Mouse (Mus musculus): ENCODE measurements around the gene Unk. TPM values are rescaled to one million over a fixed set of nuclear protein-coding genes. Genes with fewer than 3 reads are reported as not detected.

The Unk gene
- polyA plus RNA-seq, 1 experiment from 2014 or later: 15.0 TPM

- Histone ChIP-seq H3K9ac (replicated peaks; ENCODE audit: low read depth) (peak overlapping the region; percentile 99), H3K4me3 (ENCODE audit: low read depth, low read length) (peak overlapping the region; percentile 91), H3K4me1 (ENCODE audit: insufficient read depth, low read depth, low read length) (peaks cover 2% of the 10 kb centered on the region; the same call in 1 of the 2 replicates), H3K36me3 (ENCODE audit: insufficient read depth, low read length) (peaks cover 10% of the 10 kb centered on the region), H3K4me2 (replicated peaks; ENCODE audit: low read depth, low read length) (no peak overlapping the region), H3K27me3 (replicated peaks; ENCODE audit: insufficient read depth, low read length) (no peaks in the 10 kb centered on the region), H3K9me3 (ENCODE audit: low read length) (no peaks in the 10 kb centered on the region), H3K27ac (ENCODE audit: low read length) (peak overlapping the region; percentile 99)
- DNase-seq (ENCODE audit: low spot score) (peak; percentile 100), ATAC-seq (peak; percentile 92)
- TF ChIP-seq CTCF (IDR thresholded peaks at IDR 0.05) (no peak), EP300 (IDR thresholded peaks at IDR 0.05) (peak; percentile 81)
- under 1% methylated on average over 36 of the region's 37 CpGs for WGBS
These were observed 5.7 kb upstream of the Unk start for GRCm38 (mm10) chr11:116024356-116024808.

- peaks cover 3% of the 10 kb centered on the region; the same call in 1 of the 2 replicates for H3K4me1 ChIP-seq (ENCODE audit: insufficient read depth, low read depth, low read length)
These were observed 4.9 kb upstream of the Unk start for GRCm38 (mm10) chr11:116025056-116025845.

GRCm38 (mm10) chr11:116027756-116028155 lies 2.4 kb upstream of the Unk start, which contains the start of gene H3f3b:
TSS of gene H3f3b (minus strand) at chr11:116027962.
- no peak within 1 kb of the TSS for H3K4me3 ChIP-seq (ENCODE audit: low read depth, low read length)

More at GRCm38 (mm10) chr11:116025056-116025845, 4.9 kb upstream of the Unk start:
- Histone ChIP-seq H3K9me3 (ENCODE audit: low read length) (no peaks in the 10 kb centered on the region), H3K4me2 (replicated peaks; ENCODE audit: low read depth, low read length) (no peak overlapping the region), H3K27me3 (replicated peaks; ENCODE audit: insufficient read depth, low read length) (no peaks in the 10 kb centered on the region), H3K4me3 (ENCODE audit: low read depth, low read length) (no peak overlapping the region), H3K36me3 (ENCODE audit: insufficient read depth, low read length) (peaks cover 10% of the 10 kb centered on the region), H3K27ac (ENCODE audit: low read length) (peak overlapping the region; percentile 47; the same call in 1 of the 2 replicates), H3K9ac (replicated peaks; ENCODE audit: low read depth) (no peak overlapping the region)
- 95% methylated on average over 3 of the region's 3 CpGs for WGBS
- ATAC-seq (no peak), DNase-seq (ENCODE audit: low spot score) (no peak)
- TF ChIP-seq CTCF (IDR thresholded peaks at IDR 0.05): no peak
- TF ChIP-seq EP300 (IDR thresholded peaks at IDR 0.05): no peak

GRCm38 (mm10) chr11:116028177-116028865 lies 1.8 kb upstream of the Unk start:
- Histone ChIP-seq H3K9ac (replicated peaks; ENCODE audit: low read depth) (no peak overlapping the region), H3K4me1 (ENCODE audit: insufficient read depth, low read depth, low read length) (peaks cover 12% of the 10 kb centered on the region; the same call in 1 of the 2 replicates), H3K4me3 (ENCODE audit: low read depth, low read length) (no peak overlapping the region), H3K9me3 (ENCODE audit: low read length) (no peaks in the 10 kb centered on the region), H3K27me3 (replicated peaks; ENCODE audit: insufficient read depth, low read length) (no peaks in the 10 kb centered on the region), H3K36me3 (ENCODE audit: insufficient read depth, low read length) (no peaks in the 10 kb centered on the region), H3K27ac (ENCODE audit: low read length) (no peak overlapping the region), H3K4me2 (replicated peaks; ENCODE audit: low read depth, low read length) (no peak overlapping the region)
- DNase-seq (ENCODE audit: low spot score) (no peak), ATAC-seq (no peak)
- TF ChIP-seq CTCF (IDR thresholded peaks at IDR 0.05) (no peak), EP300 (IDR thresholded peaks at IDR 0.05) (no peak)
- WGBS: 78% methylated on average over 9 of the region's 9 CpGs

More at GRCm38 (mm10) chr11:116027756-116028155, 2.4 kb upstream of the Unk start, which contains the start of gene H3f3b:
- 66% methylated on average over 4 of the region's 4 CpGs for WGBS
- no peak for TF ChIP-seq CTCF (IDR thresholded peaks at IDR 0.05)
- no peak for TF ChIP-seq EP300 (IDR thresholded peaks at IDR 0.05)
- no peak for ATAC-seq
- no peak within 1 kb of the TSS for H3K27ac ChIP-seq (ENCODE audit: low read length)
- peaks cover 12% of the 10 kb centered on the region; the same call in 1 of the 2 replicates for H3K4me1 ChIP-seq (ENCODE audit: insufficient read depth, low read depth, low read length)
- H3K36me3 ChIP-seq (ENCODE audit: insufficient read depth, low read length): no peaks in the 10 kb centered on the region
- peak; percentile 55 for DNase-seq (ENCODE audit: low spot score)
- no peak within 1 kb of the TSS for H3K9ac ChIP-seq (replicated peaks; ENCODE audit: low read depth)
- no peaks in the 10 kb centered on the region for H3K27me3 ChIP-seq (replicated peaks; ENCODE audit: insufficient read depth, low read length)
- no peak within 1 kb of the TSS for H3K4me2 ChIP-seq (replicated peaks; ENCODE audit: low read depth, low read length)
- H3K9me3 ChIP-seq (ENCODE audit: low read length): no peaks in the 10 kb centered on the region

- no peak overlapping the region for H3K9ac ChIP-seq (replicated peaks; ENCODE audit: low read depth)
- H3K4me1 ChIP-seq (ENCODE audit: insufficient read depth, low read depth, low read length): peaks cover 12% of the 10 kb centered on the region; the same call in 1 of the 2 replicates
- H3K4me3 ChIP-seq (ENCODE audit: low read depth, low read length): 0 out of 2 replicates have a peak overlapping the region, but pooled peaks have one; percentile 60
- ATAC-seq (no peak), DNase-seq (ENCODE audit: low spot score) (no peak)
- H3K9me3 ChIP-seq (ENCODE audit: low read length): no peaks in the 10 kb centered on the region
- H3K27ac ChIP-seq (ENCODE audit: low read length): no peak overlapping the region
- no peaks in the 10 kb centered on the region for H3K36me3 ChIP-seq (ENCODE audit: insufficient read depth, low read length)
- TF ChIP-seq CTCF (IDR thresholded peaks at IDR 0.05) (no peak), EP300 (IDR thresholded peaks at IDR 0.05) (no peak)
- peak overlapping the region; percentile 58 for H3K4me2 ChIP-seq (replicated peaks; ENCODE audit: low read depth, low read length)
- no peaks in the 10 kb centered on the region for H3K27me3 ChIP-seq (replicated peaks; ENCODE audit: insufficient read depth, low read length)
- 72% methylated on average over 6 of the region's 6 CpGs for WGBS
These were observed 846 bp upstream of the Unk start for GRCm38 (mm10) chr11:116029086-116029865.

All from lung, postnatal 0 days (tissue).